Mouse (Mus musculus): Measurements from ENCODE around the gene Ddx59.

DNA sequence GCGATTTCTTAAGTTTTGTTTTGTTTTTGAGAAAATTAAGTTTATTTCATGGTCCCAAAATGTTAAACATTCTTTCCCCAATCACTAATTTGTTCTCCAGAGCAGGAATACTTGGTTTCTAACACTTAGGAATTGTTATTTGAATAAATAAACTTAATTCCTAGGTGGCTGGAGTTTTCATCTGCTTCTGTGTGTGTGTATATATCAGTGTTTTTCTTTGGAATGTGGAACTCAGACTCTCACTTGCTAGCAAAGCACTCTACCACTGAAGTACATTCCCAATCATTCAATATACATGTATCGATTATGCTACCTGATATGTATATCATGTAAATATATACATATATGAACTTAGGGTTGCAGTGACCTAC is 670 bp downstream of the Ddx59 start:
- TF ChIP-seq CTCF (IDR thresholded peaks at IDR 0.05; ENCODE audit: insufficient read depth, low read length) (no peak), POLR2A (IDR thresholded peaks at IDR 0.05; ENCODE audit: borderline replicate concordance, extremely low read depth, low read depth, low read length) (no peak)

Data from lung, adult 2 months (tissue).